Mouse (Mus musculus): ENCODE data around the gene Ssx2ip. TPM values are rescaled to one million over a fixed set of nuclear protein-coding genes. Genes with fewer than 3 reads are reported as not detected.
A peak's percentile ranks its signal among the peaks of the same experiment; 100 is the strongest.

Gene Ssx2ip
- total and polyA plus RNA-seq, 2 experiments from 2014 or later, result 19.4 to 26.3 TPM

DNA sequence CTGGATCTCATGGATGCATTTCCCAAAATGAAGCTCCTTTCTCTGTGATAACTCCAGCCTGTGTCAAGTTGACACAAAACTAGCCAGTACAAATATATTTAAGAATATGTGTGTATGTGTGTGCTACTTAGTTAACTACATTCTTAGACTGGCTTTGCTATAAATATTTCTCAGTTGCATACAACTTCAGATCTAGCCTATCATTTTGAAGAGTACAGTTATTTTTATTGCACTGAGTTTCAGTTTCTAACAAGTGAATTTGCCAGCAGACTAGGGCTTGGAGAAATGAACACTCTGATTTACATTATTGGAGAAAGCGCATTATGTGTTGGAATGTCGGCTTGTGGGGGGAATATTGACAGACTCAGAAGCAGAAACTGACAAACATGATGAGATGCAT, 23.6 kb upstream of the Ssx2ip start:
- TF ChIP-seq CTCF (IDR thresholded peaks at IDR 0.05), result no peak
- no peaks in the 10 kb centered on the region for H3K4me1 ChIP-seq (ENCODE audit: insufficient read depth, low read length)
- no peaks in the 10 kb centered on the region for H3K36me3 ChIP-seq (ENCODE audit: insufficient read depth, low read length)
- WGBS, result 74% methylated on average over 2 of the region's 2 CpGs
- H3K9ac ChIP-seq (replicated peaks; ENCODE audit: low read length, poor library complexity, severe bottlenecking), result no peak overlapping the region
- H3K4me3 ChIP-seq (ENCODE audit: low read depth, low read length), result no peak overlapping the region
- no peak overlapping the region for H3K4me2 ChIP-seq (ENCODE audit: low read depth, low read length, poor library complexity, severe bottlenecking)
- DNase-seq (ENCODE audit: low spot score) (no peak), ATAC-seq (ENCODE audit: low FRiP score) (no peak)
- no peak overlapping the region for H3K27ac ChIP-seq (ENCODE audit: low read depth, low read length)
- H3K9me3 ChIP-seq (ENCODE audit: low read length), result no peaks in the 10 kb centered on the region
- no peaks in the 10 kb centered on the region for H3K27me3 ChIP-seq (ENCODE audit: insufficient read depth, low read length)

DNA sequence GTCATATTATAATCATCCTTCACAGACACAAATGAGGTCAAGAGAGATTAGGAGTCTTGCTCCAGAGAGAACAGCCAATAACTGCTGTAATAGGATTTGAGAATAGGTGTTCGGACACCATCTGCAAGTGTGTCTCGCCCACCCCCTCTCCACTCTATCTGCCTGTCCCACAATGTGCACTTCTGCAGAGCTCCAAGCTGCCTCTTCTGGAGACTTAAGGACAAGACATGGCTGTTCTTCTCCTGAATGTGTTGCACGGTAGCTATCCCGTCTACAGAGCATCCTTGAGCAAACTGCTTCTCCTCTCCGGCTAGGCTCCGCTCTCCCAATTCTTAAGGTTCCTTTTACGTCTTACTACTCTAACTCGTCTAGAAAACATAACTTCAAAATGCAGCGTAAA, 23.0 kb upstream of the Ssx2ip start:
- no peak for DNase-seq (ENCODE audit: low spot score)
- no peak overlapping the region for H3K4me3 ChIP-seq (ENCODE audit: low read depth, low read length)
- no peaks in the 10 kb centered on the region for H3K27me3 ChIP-seq (ENCODE audit: insufficient read depth, low read length)
- no peak overlapping the region for H3K27ac ChIP-seq (ENCODE audit: low read depth, low read length)
- no peak overlapping the region for H3K4me2 ChIP-seq (ENCODE audit: low read depth, low read length, poor library complexity, severe bottlenecking)
- no peaks in the 10 kb centered on the region for H3K9me3 ChIP-seq (ENCODE audit: low read length)
- no peaks in the 10 kb centered on the region for H3K4me1 ChIP-seq (ENCODE audit: insufficient read depth, low read length)
- TF ChIP-seq CTCF (IDR thresholded peaks at IDR 0.05), result no peak
- H3K36me3 ChIP-seq (ENCODE audit: insufficient read depth, low read length), result no peaks in the 10 kb centered on the region
- no peak for ATAC-seq (ENCODE audit: low FRiP score)
- no peak overlapping the region for H3K9ac ChIP-seq (replicated peaks; ENCODE audit: low read length, poor library complexity, severe bottlenecking)
- WGBS, result 87% methylated on average over 9 of the region's 9 CpGs

DNA sequence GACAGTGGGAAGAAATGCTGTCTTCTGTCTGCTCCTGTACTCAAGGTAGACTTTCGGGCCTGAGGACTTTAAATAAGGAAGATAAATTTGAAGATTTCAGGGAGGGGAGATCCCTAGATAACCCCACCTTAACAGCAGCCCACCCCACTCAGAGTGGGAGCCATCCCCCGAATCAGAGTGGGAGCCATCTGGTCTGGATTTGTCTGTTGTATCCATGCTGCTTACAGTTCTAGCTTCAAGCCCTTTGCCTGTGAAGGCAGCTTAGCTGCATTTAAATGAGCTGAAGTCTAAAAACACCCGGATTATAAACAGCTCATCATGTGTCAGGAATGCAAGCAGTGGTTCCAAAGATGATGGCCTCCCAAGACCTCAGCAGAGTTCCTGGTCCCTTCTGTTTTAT, 17.6 kb upstream of the Ssx2ip start:
- TF ChIP-seq CTCF (IDR thresholded peaks at IDR 0.05), result no peak
- no peak for ATAC-seq (ENCODE audit: low FRiP score)
- no peaks in the 10 kb centered on the region for H3K9me3 ChIP-seq (ENCODE audit: low read length)

DNA sequence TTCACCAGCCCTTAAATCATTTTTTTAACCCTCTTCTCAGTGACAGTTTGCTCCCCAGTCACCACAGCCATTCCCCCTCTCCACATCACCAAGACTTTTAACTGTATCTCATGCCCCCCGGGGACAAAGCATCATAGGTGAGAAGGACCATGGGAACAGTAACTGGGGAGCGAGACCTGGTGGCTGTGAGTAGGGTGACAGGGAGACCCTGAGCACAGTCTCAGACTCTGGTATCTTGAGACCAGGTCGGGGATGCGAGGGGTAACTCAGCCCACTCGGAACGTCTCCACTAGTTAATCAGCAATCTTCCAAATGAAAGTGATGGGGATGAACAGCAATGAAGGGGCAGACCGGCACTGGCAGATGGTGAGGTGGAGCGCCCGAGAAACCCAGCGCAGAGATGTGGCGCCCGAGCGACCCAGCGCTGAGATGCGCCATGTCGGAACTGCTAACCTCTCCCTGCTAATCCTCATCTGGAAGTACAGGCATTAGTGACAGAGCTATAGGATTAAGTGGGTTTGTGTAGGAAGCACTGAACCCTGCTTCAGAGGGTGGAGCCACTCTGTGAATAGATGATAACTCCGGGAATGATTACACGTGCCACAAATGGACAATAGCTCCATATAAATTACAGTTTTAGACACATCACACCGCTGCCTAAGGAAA, 11.7 kb upstream of the Ssx2ip start:
- H3K36me3 ChIP-seq (ENCODE audit: insufficient read depth, low read length), result no peaks in the 10 kb centered on the region
- WGBS, result 66% methylated on average over 19 of the region's 19 CpGs
- no peak overlapping the region for H3K27ac ChIP-seq (ENCODE audit: low read depth, low read length)
- no peak overlapping the region for H3K9ac ChIP-seq (replicated peaks; ENCODE audit: low read length, poor library complexity, severe bottlenecking)
- no peak for DNase-seq (ENCODE audit: low spot score)
- peak overlapping the region; percentile 22; the same call in 1 of the 2 replicates for H3K4me3 ChIP-seq (ENCODE audit: low read depth, low read length)
- H3K4me2 ChIP-seq (ENCODE audit: low read depth, low read length, poor library complexity, severe bottlenecking), result peak overlapping the region; percentile 32; the same call in 1 of the 2 replicates
- H3K27me3 ChIP-seq (ENCODE audit: insufficient read depth, low read length), result no peaks in the 10 kb centered on the region
- no peaks in the 10 kb centered on the region for H3K4me1 ChIP-seq (ENCODE audit: insufficient read depth, low read length)
- ATAC-seq (ENCODE audit: low FRiP score), result peak; percentile 23; the same call in 1 of the 2 replicates
- no peak for TF ChIP-seq CTCF (IDR thresholded peaks at IDR 0.05)
- no peaks in the 10 kb centered on the region for H3K9me3 ChIP-seq (ENCODE audit: low read length)

More for the DNA sequence above, 17.6 kb upstream of the Ssx2ip start:
- no peaks in the 10 kb centered on the region for H3K36me3 ChIP-seq (ENCODE audit: insufficient read depth, low read length)
- H3K4me3 ChIP-seq (ENCODE audit: low read depth, low read length), result no peak overlapping the region
- no peak overlapping the region for H3K27ac ChIP-seq (ENCODE audit: low read depth, low read length)
- no peak overlapping the region for H3K9ac ChIP-seq (replicated peaks; ENCODE audit: low read length, poor library complexity, severe bottlenecking)
- 62% methylated on average over 3 of the region's 3 CpGs for WGBS
- no peaks in the 10 kb centered on the region for H3K27me3 ChIP-seq (ENCODE audit: insufficient read depth, low read length)
- H3K4me1 ChIP-seq (ENCODE audit: insufficient read depth, low read length), result no peaks in the 10 kb centered on the region
- no peak for DNase-seq (ENCODE audit: low spot score)
- H3K4me2 ChIP-seq (ENCODE audit: low read depth, low read length, poor library complexity, severe bottlenecking), result no peak overlapping the region

DNA sequence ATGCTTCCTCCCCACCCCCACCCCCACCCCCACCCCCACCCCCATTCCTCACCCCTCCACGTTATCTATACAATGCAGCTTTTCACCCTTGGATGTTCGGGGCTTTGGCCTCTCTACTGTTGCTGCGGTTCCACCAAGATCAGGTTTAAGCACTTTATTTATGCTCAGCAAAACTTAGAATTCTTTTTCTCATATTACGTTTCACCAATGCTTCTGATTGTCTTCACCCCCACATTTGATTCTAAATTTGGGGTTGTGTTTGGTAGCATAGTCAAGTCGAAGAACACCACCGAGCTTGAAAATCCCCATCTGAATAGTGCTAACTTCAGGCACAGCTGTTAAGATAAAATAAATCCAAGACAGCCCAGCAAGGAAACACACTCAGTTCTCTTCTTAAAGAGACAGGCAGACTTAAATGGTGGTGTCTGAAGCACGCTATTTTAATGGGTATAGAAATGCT, 10.8 kb upstream of the Ssx2ip start:
- peak overlapping the region; percentile 32 for H3K4me2 ChIP-seq (ENCODE audit: low read depth, low read length, poor library complexity, severe bottlenecking)
- 25% methylated on average over 7 of the region's 7 CpGs for WGBS
- DNase-seq (ENCODE audit: low spot score) (no peak), ATAC-seq (ENCODE audit: low FRiP score) (no peak)
- H3K4me3 ChIP-seq (ENCODE audit: low read depth, low read length), result no peak overlapping the region
- no peaks in the 10 kb centered on the region for H3K36me3 ChIP-seq (ENCODE audit: insufficient read depth, low read length)
- no peak overlapping the region for H3K27ac ChIP-seq (ENCODE audit: low read depth, low read length)
- no peaks in the 10 kb centered on the region for H3K4me1 ChIP-seq (ENCODE audit: insufficient read depth, low read length)
- no peak for TF ChIP-seq CTCF (IDR thresholded peaks at IDR 0.05)
- no peak overlapping the region for H3K9ac ChIP-seq (replicated peaks; ENCODE audit: low read length, poor library complexity, severe bottlenecking)
- no peaks in the 10 kb centered on the region for H3K9me3 ChIP-seq (ENCODE audit: low read length)
- no peaks in the 10 kb centered on the region for H3K27me3 ChIP-seq (ENCODE audit: insufficient read depth, low read length)

DNA sequence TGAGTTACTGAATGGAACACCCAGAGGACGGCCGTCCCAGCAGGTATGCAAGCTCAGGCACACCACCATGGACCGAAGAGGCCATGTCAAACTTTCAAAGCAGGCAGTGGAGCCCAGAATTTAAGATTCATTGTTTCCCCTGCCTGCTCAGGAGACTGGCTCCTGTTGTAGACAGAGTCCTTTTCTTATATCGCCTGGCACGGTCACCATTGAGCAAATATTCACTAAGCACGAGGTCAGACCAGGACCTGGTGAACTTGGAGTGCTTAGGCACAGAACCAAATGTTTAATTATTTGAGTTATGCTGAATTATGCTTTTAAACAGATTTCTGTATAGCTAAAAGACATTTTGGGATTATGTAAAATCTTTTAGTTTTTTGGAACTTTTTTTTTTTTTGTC, 8.2 kb upstream of the Ssx2ip start:
- DNase-seq (ENCODE audit: low spot score), result no peak

More for the DNA sequence above, 8.2 kb upstream of the Ssx2ip start:
- Histone ChIP-seq H3K4me2 (ENCODE audit: low read depth, low read length, poor library complexity, severe bottlenecking) (no peak overlapping the region), H3K9ac (replicated peaks; ENCODE audit: low read length, poor library complexity, severe bottlenecking) (no peak overlapping the region), H3K27ac (ENCODE audit: low read depth, low read length) (no peak overlapping the region), H3K9me3 (ENCODE audit: low read length) (no peaks in the 10 kb centered on the region), H3K4me1 (ENCODE audit: insufficient read depth, low read length) (no peaks in the 10 kb centered on the region), H3K36me3 (ENCODE audit: insufficient read depth, low read length) (no peaks in the 10 kb centered on the region), H3K27me3 (ENCODE audit: insufficient read depth, low read length) (no peaks in the 10 kb centered on the region), H3K4me3 (ENCODE audit: low read depth, low read length) (no peak overlapping the region)
- 82% methylated on average over 6 of the region's 6 CpGs for WGBS
- TF ChIP-seq CTCF (IDR thresholded peaks at IDR 0.05), result no peak
- no peak for ATAC-seq (ENCODE audit: low FRiP score)
